Mouse (Mus musculus) cerebellum, adult 2 months (tissue): Measurements from ENCODE around the gene Sec31a.

ENCODE experiments used
- CTCF ChIP-seq: fragments of 200-500 bp; IDR thresholded peaks from 2 replicates; pipeline ENCODE4 v1.5.1; 2011; ENCODE audit warnings: low read depth, mild to moderate bottlenecking, control low read depth, low read length, moderate library complexity, borderline replicate concordance; ENCODE audit not compliant: insufficient read depth
- POLR2A ChIP-seq: fragments of 200-500 bp; IDR thresholded peaks from 2 replicates; pipeline ENCODE4 v1.6.1; 2011; ENCODE audit warnings: low read length, control low read depth, borderline replicate concordance; ENCODE audit not compliant: insufficient read depth

DNA sequence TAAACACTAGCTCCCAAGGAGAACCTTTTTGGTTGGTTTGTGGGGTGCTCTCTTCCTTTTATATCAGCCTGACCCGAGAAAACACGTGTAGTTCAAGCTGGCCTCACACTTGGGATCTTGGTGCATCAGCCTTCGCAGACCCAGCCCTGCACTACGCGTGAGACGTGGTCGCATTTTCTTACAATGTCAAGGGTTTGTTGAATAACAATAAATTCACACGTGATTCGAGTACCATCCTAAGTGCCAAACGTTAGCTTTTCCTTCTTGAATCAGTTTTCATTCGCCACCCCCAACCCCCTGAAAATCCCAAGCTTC is 14.0 kb upstream of the Sec31a start:
- TF ChIP-seq CTCF (no peak), POLR2A (no peak)
